Mouse (Mus musculus) layer of hippocampus, postnatal 36 days (tissue): ENCODE data around the gene Cd9. TPM values are rescaled to one million over a fixed set of nuclear protein-coding genes. Genes with fewer than 3 reads are reported as not detected.

ENCODE experiments used
- DNase-seq, 2 experiments: peaks; one replicate each; pipeline ENCODE4 v3.0.0; 2022
- total RNA-seq, 2 experiments: library from RNA; stranded (reverse); gene quantifications; 2 replicates each; pipeline ENCODE4 v1.2.3; 2021

Cd9 gene
- 10 to 100 TPM; 70.6 to 71.5 TPM for total RNA-seq

DNA sequence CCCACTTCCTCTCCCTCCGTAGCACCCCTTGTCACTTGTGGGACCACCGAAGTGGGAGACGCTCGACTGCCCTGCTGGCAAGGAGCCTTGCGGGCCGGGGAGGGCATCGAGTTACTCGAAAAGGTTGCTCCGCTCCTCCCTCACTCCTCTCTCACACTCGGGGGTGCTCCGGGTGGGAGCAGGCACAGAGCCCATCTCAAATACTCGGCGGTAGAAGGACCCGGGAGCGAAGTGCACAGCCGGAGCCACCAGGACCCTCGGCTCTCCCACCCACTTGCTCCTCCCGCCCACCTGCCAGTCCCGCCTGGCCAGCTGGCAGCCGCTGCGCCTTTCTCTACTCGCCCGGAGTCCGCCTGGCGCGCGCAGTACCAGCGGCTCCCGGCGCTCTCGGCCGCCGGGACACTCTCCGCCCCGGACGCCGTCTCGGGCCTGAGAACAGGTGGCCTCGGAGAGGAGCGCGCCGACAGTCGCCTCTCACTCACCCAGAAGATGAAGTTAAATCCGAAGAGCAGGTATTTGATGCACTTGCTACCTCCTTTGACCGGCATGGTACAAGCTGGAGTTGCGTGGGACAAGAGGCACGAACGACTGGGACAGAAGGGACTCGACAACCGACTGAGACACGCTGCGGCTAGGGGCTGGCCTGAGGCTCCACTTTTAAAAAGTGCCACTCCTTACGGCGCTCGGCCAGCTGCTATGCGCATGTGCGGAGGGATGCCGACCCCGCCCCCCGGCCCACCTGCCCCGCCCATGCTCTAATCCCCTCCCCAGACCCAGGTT lies at the start of gene Cd9:
Gene Cd9 (minus strand): TSS at position 700 of the 780 bp plus-strand sequence.
- peak; percentile 49 to 50 for DNase-seq

GRCm38 (mm10) chr6:125541296-125541695 lies 46.7 kb upstream of the Cd9 start:
- DNase-seq, result no peak

DNA sequence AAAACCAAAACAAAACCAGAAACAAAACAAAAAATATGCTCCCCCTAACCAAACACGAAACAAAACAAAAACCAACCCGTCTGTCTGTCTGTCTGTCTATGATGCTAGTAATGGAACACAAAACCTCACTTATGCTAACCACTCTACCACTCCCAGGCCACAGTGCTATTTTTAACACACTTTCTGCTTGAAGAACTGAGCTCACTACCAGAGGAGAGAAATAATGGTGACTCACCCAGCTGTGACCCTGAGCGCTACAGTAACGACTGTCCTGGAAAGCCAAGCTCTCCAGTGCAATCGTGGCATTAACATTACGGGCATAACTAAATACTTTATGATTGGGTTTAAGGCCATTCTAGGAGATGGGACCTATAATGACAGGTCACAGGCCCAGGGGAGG lies 46.2 kb upstream of the Cd9 start:
- DNase-seq, result no peak

DNA sequence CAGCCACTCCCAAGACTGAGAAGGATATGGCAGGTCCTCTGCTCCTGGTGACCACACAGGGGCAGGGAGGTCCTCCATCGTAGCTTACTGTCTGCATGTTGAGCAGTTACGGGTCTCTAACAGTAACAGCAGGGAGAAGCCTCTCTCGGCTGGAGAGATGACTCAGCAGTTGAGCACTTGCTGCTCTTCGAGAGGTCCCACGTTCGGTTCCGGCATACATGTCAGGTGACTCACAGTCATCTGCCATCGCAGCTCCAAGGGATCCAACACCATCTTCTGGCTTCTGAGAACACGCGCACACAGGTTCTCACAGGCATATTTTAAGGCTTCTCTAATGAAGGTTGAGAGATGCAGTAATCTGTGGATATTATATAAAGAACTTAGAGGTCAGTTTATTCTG lies 45.6 kb upstream of the Cd9 start:
- no peak for DNase-seq

DNA sequence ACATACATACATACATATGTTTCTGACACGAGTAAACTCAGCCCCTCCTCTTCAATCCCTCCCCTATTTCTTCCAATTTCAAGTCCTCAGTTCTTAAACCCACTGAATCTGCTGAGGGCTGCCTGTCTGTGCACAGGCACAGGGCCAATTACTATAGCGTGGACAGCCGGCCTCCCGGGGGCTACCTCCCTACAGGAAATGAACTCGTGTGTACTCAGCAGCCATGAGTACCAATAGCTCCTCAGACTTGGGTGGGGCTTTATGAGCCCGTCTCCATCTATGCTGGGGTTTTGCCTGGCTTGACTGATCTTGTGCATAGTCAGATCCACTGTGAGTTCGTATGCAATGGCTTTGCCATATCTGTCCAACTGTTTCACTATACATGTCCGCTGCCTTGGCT lies 44.8 kb upstream of the Cd9 start:
- no peak for DNase-seq

DNA sequence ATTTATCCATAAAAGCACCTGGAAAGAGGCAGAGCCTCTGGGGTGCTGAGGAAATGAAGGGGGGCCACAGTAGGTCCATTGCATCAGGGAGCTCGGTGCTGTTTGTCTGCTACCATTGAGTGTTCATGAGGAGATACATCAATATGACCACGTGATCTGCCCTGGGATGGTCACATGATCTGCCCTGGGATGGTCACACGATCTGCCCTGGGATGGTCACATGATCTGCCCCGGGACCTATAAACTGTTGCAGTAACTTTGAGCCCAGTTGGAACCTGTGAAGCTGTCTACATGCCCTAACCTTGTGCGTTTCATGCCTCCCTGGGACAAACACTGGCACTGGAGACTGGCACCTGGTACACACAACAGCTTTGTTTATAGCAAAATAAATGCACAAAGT lies 43.9 kb upstream of the Cd9 start:
- DNase-seq, result no peak

GRCm38 (mm10) chr6:125534990-125535389 lies 40.4 kb upstream of the Cd9 start:
- no peak for DNase-seq

DNA sequence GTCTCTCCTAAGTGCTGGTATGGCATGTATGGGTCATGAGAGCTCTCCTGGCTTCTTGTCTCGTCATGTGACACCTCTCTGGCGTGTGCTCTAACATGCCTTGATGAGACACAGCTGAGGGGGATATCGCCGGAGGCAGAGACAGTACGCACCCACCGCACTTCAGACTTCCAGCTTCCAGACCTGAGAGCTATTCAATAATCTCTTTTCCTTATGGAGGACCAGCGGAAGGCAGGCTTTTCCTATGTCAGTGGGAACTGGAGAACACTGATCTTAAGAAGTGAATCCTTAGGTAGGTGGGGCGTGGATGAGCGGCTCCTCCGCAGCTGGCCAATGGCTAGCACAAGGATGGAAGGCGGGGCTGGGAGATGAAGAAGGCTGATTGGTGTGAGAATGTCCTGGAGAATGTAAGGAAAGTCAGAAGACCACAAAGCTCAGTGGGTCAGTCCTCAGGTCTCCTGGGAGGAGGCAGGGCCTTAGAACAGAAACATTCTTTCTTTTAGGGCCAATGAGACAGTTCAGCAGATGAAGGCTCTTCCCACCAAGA lies 38.6 kb upstream of the Cd9 start:
- DNase-seq, result no peak

DNA sequence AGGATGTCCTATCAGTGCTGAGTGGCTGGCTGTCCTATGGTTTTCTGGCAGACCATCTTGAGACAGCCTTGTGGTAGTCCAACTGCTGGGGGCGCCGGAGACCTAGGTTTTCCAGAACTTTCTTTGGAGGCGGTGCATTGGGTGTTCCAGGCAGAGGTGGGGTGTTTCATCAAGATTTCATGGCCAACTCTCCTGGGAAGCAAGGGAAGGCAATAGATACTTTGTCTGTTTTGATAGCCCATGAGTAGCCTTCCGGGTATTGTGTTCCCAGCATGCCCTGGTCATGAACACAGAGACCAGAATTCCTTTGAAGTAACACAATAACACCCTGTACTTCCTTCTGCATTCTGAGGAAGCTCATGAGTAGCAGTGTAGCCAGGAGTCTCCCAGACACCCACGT lies 34.9 kb upstream of the Cd9 start:
- no peak for DNase-seq

DNA sequence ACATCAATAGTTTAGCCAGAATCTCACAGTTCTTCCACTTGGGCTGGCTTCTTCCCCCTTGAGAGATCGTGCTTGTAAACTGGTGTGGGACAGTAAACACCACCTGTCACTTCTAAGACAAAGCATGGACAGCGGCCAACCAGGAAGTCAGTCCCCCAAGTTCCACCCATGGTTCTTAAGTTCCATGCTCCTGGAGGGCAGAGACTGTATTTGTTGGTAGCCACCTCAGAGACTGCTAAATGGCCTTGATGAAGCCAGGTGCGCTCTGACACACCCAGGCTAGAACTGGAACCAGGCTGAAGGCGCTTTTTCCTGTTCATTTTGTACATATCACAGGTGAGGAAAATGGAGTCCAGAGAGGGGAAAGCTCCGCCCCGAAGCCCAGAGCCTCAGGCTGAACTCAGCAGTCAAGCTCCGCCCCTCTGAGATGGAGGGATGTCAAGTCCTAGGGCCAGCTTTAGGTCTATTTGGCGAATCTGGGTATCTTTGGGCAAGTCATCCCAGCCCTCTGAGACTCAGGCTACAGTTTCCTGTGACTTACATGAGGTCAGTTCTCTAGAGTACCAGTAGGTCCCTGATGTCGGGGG lies 34.1 kb upstream of the Cd9 start:
- DNase-seq, result no peak

GRCm38 (mm10) chr6:125526066-125526465 lies 31.5 kb upstream of the Cd9 start:
- DNase-seq, result no peak

DNA sequence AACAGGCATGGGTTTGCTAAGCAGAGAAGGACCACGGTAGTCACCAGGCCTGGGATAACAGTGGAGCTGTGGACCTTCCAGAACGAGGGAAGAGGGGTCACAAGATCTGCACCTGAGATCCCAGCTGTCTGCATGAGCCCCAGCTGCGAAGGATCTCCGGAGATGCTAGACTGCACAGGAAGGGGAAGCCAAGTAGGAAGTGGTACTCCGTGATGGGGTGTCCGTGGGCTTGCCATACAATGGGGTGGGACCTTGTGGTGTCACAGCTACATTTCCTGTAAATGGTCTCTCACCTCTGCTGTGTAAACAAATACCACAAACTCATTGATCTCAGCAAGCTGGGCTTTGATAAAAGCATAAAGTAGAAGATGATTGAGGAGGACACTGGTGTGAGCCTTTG lies 29.4 kb upstream of the Cd9 start:
- no peak for DNase-seq

DNA sequence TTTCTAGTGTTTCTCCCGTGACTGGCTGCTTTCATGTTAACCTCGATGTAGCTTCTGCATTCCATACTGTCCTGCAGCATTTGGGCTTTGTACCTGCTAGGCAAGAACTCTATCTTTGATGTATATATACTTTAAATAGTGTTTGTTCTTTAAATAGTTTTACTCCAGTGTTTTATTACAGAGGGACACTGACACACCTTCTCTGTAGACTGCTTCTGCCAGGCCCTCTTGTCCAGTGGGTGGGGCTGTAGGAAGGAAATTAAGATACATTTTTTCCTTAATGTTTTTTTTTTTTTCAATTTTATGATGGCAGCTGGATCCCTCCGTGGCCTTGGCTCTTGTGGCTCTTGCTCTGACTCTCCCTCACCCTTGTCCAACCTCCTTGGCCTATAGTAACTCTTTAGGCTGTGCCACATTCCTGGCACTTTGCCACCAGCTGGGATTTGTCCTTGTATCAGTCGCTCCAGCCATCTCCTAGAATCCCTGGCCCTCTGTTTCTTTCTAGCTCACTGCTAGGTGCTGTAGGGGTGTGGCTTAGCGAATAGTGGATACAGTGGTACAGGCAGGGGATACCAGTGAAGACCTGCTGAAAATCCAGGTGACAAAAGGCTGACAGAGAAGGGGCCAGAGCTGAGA lies 27.1 kb upstream of the Cd9 start:
- DNase-seq, result no peak

DNA sequence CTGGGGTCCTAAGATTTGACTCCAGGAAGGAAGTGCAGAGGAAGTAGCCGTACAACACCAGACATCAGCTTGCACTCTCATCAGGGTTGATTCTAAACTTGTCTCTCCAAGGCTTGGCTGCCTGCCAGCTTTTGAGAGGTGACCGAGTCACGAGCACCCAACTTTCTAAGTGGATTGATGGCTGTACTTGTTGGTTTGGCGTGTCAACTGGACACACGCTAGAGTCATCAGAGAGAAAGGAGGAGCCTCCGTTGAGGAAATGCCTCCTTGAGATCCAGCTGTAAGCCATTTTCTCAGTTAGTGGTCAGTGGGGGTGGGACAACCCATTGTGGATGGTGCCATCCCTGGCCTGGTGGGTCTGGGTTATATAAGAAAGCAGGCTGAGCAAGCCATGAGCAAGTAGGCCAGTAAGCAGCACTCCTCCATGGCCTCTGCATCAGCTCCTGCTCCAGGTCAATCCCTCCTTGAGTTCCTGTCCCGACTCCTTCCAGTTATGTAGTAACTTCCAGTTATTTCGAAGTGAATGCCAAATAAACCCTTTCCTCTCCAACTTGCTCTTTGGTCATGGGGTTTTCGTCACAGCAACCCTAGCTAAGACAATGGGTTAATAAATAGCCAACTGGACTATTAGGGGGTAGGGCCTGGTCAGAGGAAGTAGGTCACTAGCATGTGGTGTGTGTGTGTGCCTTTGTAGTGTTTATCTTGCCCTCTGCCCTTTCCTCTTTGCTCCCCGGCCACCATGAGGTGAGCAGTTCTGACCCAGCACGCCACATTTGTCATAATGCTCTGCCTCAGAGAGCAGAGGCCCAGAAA lies 21.1 kb upstream of the Cd9 start:
- no peak for DNase-seq

DNA sequence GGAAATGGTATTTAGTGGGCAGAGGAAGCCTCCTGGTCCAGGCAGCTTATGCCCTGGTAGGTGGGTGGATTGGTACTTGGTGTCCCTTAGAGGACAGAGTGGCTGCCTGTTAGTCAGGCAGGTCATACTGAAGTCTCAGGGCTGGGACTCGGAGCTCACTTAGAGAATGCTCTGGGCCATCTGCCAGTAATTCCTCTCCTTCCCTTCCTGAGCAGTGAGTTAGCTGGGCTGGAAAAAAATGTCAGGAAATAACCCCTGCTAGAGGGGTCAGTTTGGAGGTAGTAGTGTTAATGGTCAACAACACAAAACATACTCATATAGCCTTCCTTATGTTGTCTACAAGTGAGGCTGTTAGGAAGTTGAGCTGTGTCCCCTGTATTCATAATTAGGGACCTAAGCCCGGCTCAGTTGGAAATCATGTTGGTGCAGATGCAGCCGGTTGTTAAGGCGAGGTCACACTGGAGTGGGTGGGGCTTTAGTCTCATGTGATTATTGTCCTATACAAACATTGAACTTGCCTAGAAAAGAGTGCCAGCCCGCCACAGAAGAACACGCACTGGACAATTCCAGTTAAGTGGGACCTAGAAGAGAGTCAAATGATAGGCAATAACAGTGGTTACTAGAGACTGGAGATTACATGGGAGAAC lies 18.5 kb upstream of the Cd9 start:
- no peak for DNase-seq

DNA sequence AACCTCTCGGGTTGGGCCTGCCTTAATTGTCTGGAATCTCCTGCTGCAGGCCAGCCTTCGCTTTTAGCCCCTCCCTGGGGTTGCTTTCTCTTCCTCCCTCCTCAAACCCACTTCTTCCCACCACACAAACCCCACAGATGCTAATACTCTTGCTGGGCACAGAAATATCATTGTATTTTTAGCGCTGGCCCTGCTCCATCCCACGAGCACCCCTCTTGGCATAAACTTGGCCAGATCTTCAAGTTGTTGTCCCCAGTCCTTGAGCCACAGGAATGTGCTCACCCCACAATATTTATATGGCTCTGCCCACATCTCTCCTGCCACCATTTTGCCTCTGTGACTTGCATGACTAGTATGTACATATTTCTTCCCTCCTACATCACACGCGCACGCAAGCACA lies 16.6 kb upstream of the Cd9 start:
- DNase-seq, result no peak

DNA sequence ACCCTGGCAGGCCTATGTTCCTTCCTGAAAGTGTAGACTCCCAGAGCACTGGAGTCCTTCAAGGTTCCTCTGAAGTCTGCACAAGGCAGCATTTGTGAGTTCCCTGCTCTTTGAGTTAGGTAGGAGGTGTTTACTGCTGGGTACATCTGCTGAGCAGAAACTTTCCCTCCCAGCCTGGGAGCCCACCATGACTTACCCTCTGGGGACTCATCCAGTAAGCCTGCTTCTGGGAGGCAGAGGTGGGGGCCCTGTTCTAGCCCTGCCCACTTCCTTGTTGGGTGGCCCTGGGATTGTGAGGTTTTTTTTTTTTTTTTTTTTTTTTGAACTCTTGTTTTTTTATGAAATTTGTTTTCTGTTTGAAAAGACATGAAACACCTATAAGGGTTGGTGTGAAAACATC lies 16.1 kb upstream of the Cd9 start:
- DNase-seq, result no peak

DNA sequence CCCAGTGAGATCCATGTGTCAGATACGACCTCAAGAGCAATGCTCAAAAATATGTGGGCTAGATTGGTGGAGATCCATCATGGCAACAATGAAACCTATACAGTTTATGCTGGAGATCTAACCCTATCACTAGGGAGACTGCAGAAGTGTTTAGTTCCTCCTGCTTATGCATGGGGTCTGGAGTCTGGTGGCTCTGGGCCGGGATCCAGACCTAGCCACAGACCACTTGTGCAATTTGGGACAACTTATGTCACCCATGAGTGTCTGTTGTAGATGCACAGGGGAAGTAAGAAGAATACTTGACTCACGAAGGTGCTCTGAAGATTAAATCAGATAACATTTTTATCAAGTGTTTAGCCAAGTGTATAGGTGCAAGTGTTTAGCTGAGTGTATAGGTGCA lies 15.2 kb upstream of the Cd9 start:
- DNase-seq, result no peak

- DNase-seq, result no peak
These were observed 11.8 kb upstream of the Cd9 start for GRCm38 (mm10) chr6:125506427-125506826.

GRCm38 (mm10) chr6:125504622-125505355 lies 10.2 kb upstream of the Cd9 start:
- DNase-seq, result no peak

DNA sequence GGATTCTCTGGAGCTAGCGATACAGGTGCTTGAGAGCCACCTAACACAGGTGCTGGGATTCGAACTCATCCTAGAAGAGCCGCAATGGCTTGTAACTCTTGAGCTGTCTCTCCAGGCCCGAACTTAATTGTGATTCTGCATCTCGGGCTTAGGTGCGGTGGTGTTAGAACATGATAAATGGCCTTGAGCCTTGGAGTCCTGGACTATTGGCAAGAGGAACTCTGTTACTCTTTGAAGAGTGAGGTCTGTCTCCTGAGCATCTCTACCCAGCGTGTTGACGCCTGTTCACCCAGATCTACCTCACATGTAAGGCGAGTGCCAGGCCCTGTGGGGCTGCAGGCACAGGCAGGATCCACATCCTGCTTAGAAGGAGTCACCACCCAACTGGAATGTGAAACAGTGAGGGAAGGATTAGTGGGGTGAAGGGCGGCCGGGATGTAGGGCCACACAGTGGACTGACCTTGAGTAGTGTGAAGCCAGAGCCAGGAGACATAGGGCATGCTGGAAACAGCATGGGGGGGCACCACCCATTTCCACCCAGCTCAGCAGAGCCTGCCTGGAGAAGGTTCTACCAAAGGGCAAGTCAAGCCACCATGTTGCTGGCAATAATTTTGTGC lies 8.7 kb upstream of the Cd9 start:
- no peak for DNase-seq
